In the genomic region with DNA sequence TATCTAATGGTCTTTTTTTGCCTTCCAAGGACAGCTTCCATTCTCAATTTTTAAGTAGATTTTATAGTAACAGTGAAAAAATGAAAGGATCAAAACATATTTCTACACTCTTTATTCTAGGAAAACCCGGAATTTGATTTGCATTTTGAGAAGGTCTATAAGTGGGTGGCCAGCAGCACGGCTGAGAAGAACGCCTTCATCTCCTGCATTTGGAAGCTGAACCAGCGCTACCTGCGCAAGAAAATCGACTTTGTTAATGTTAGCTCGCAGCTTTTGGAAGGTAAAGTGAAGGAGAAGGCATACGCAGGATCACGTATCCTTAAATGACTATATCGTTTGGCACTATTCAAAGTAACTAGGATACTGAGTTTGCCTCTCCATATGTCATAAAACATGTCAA, we compare ENCODE assay signal across 12 mouse cellular contexts.
"Had no signal": no experiment of that assay in that cellular context is flagged by ENCODE, and none has a peak within 500 bp of the region (broad histone marks: within the 10 kb centered on the region; RNA-seq: fewer than 3 reads in every experiment).

No protein-coding gene starts in this region.

- DNase-seq: liver, embryonic 13.5 days; liver, postnatal 0 days; lung, adult 2 months; lung, postnatal 14 days; lung, postnatal 4 days; midbrain, embryonic 14.5 days; retina, postnatal 1 day; thymus, adult 18-20 months; thymus, postnatal 14 days; thymus, postnatal 36 days had no signal

- ATAC-seq: liver, postnatal 0 days; lung, postnatal 0 days; midbrain, embryonic 16.5 days had no signal
